Mouse (Mus musculus) lung, embryonic 15.5 days (tissue): ENCODE results near the gene Als2. TPM values are rescaled to one million over a fixed set of nuclear protein-coding genes. Genes with fewer than 3 reads are reported as not detected.

Experiments
- ATAC-seq: fragments of 200-750 bp; cut with Nextera tagmentation; 2 replicates; pipeline ENCODE4 v1.8.0; 2017; ENCODE audit warnings: moderate number of reproducible peaks, borderline replicate concordance; ENCODE audit not compliant: low FRiP score, low TSS enrichment; ENCODE audit errors: extremely low read depth
- H3K27ac ChIP-seq: fragments of 300-500 bp; sonication (generic); 2 replicates; pipeline ENCODE4 v1.5.1; 2015; ENCODE audit warnings: moderate library complexity, mild to moderate bottlenecking, inconsistent platforms
- H3K27me3 ChIP-seq: fragments of 300-500 bp; sonication (generic); 2 replicates; pipeline ENCODE4 v1.6.1; 2015; ENCODE audit warnings: inconsistent platforms
- H3K36me3 ChIP-seq: fragments of 300-500 bp; sonication (generic); 2 replicates; pipeline ENCODE4 v1.6.1; 2015; ENCODE audit warnings: inconsistent platforms
- H3K4me1 ChIP-seq: fragments of 300-500 bp; sonication (generic); 2 replicates; pipeline ENCODE4 v1.6.1; 2015; ENCODE audit warnings: inconsistent platforms
- H3K4me2 ChIP-seq: fragments of 300-500 bp; sonication (generic); 2 replicates; pipeline ENCODE4 v1.6.1; 2015; ENCODE audit warnings: inconsistent platforms, mild to moderate bottlenecking, moderate library complexity
- H3K4me3 ChIP-seq: fragments of 300-500 bp; sonication (generic); 2 replicates; pipeline ENCODE4 v1.5.1; 2015; ENCODE audit warnings: mild to moderate bottlenecking, inconsistent platforms
- H3K9ac ChIP-seq: fragments of 300-500 bp; sonication (generic); 2 replicates; pipeline ENCODE4 v1.6.1; 2015; ENCODE audit warnings: inconsistent platforms
- H3K9me3 ChIP-seq: fragments of 300-500 bp; sonication (generic); 2 replicates; pipeline ENCODE4 v1.6.1; 2016; ENCODE audit warnings: inconsistent platforms
- WGBS: fragments of 180-500 bp; shearing (Covaris S2); methylation state at CpG from one replicate; pipeline ENCODE4 v1.1.7; 2015; 5-methylcytosine and 5-hydroxymethylcytosine counted together
- polyA plus RNA-seq: library from polyadenylated mRNA; unstranded; fragments of >200 nt; fragmentation: Nextera tagmentation; extraction: Ambion mirVana; gene quantifications from 2 replicates; pipeline ENCODE4 v1.2.1, GENCODE M21; 2015

Als2 gene
- polyA plus RNA-seq, 1 experiment from 2014 or later = 10.7 TPM

DNA sequence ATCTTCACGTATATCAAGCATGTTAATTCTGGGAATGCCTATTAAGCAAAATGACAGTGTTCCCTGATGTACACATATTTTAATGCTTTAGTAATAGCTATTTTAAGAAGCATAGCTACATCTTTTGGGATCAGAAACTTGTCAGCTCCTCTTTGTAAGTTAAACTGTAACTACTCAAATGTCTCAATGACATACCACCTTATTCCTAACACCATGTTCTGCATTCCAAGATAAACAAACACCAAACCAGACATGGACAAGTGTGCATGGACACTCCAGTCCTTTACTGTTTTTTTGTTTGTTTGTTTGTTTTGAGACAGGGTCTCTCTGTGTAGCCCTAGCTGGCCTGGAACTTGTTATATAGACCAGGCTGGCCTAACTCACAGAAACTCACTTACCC is 28.7 kb downstream of the Als2 start:
- Histone ChIP-seq H3K4me1 (no peaks in the 10 kb centered on the region), H3K27ac (no peak overlapping the region), H3K4me3 (no peak overlapping the region), H3K9ac (no peak overlapping the region), H3K9me3 (no peaks in the 10 kb centered on the region), H3K36me3 (0 out of 2 replicates have a peak, but pooled peaks cover 12% of the 10 kb centered on the region), H3K27me3 (no peaks in the 10 kb centered on the region), H3K4me2 (no peak overlapping the region)
- 88% methylated on average over 1 of the region's 1 CpGs for WGBS
- ATAC-seq = no peak

DNA sequence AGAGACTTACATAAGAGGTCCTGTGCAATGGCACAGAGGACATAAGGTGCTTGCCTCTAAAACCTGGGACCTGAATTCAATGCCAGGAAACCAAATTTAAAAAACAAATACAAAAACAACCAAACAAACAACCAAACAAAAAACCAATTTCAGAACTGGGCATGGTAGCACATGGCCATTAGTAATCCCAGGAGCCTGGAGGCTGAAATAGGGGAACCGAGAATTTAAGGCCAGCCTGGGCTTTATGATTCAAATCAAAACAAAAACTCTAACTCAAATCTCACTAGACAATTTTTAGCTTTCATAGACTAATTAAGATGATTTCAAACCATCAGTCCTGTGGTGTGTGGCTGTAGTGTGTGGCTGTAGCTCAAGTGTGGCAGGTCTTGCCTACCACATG is 32.5 kb downstream of the Als2 start:
- Histone ChIP-seq H3K36me3 (0 out of 2 replicates have a peak, but pooled peaks cover 11% of the 10 kb centered on the region), H3K27me3 (no peaks in the 10 kb centered on the region), H3K4me1 (no peaks in the 10 kb centered on the region), H3K27ac (no peak overlapping the region), H3K4me2 (no peak overlapping the region), H3K9me3 (no peaks in the 10 kb centered on the region), H3K4me3 (no peak overlapping the region), H3K9ac (no peak overlapping the region)
- no peak for ATAC-seq
- WGBS = 77% methylated on average over 1 of the region's 1 CpGs

DNA sequence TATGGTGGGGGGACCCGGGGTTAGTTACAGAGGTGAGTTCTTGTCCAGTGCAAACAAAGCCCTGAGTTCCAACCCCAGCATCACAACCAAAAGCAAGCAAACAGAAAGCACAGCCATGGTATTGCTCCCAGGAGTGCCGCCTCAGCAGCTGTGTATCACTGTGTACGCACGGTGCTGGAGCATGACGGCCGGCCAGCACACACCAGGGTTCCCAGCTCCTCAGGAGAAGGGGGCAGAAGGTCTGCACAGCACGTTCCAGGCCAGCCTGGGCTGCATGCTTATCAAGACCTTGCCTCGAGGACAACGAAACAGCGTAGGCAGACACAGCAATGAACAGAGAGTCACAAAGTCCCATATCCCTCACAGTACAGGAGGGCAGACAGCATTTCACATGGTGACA is 34.7 kb downstream of the Als2 start:
- H3K4me2 ChIP-seq = no peak overlapping the region
- WGBS = 86% methylated on average over 10 of the region's 10 CpGs

DNA sequence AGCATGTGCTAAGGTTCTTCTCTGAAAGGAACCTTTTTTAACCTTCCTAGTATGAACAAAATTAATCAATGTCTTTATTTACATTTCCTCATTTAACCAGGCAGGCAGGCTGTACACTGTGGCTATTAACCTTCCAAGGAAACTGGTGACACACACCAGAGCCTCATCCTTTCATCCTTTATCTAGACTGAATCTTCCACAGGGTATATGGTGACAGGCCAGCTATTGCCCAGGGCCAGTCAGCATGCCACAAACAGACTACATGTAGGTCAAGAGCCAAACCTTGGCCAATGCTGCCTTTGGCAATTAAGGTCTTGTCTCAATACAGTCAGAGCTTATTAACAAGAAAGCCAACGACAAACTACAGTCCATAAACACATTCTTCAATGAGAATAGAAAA is 35.5 kb downstream of the Als2 start:
- no peaks in the 10 kb centered on the region for H3K4me1 ChIP-seq
- 80% methylated on average over 1 of the region's 1 CpGs for WGBS
- no peak overlapping the region for H3K27ac ChIP-seq
- no peak overlapping the region for H3K4me3 ChIP-seq
- H3K9ac ChIP-seq = no peak overlapping the region
- H3K27me3 ChIP-seq = no peaks in the 10 kb centered on the region
- H3K9me3 ChIP-seq = no peaks in the 10 kb centered on the region
- no peak for ATAC-seq
- H3K36me3 ChIP-seq = 0 out of 2 replicates have a peak, but pooled peaks cover 3% of the 10 kb centered on the region
- H3K4me2 ChIP-seq = no peak overlapping the region

More for the DNA sequence above, 34.7 kb downstream of the Als2 start:
- H3K27me3 ChIP-seq = no peaks in the 10 kb centered on the region
- no peak overlapping the region for H3K4me3 ChIP-seq
- H3K36me3 ChIP-seq = 0 out of 2 replicates have a peak, but pooled peaks cover 3% of the 10 kb centered on the region
- no peaks in the 10 kb centered on the region for H3K4me1 ChIP-seq
- H3K9ac ChIP-seq = no peak overlapping the region
- H3K9me3 ChIP-seq = no peaks in the 10 kb centered on the region
- no peak overlapping the region for H3K27ac ChIP-seq
- ATAC-seq = no peak

DNA sequence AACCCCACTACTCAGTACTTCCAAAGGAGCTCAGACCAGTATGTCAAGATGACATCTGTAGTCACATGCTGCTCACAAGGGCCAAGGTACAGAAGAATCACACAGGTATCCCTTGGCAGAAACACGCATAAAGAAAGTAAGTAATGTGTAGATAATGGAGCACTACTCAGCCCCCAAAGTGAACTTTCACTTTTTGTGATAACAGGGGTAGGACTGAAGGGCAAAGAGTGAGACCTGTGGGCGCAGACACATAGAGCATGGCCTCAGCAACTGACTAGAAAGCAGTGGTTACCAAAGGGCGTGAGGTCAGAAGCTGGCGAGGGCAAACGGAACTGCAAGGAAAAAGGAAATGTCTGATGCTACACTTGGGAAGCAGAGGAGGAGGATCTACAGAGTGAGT is 36.1 kb downstream of the Als2 start:
- H3K4me3 ChIP-seq = no peak overlapping the region
- H3K27me3 ChIP-seq = no peaks in the 10 kb centered on the region
- peaks cover 6% of the 10 kb centered on the region for H3K36me3 ChIP-seq
- ATAC-seq = no peak
- H3K27ac ChIP-seq = no peak overlapping the region
- 79% methylated on average over 5 of the region's 5 CpGs for WGBS
- H3K9ac ChIP-seq = no peak overlapping the region
- H3K4me2 ChIP-seq = no peak overlapping the region
- no peaks in the 10 kb centered on the region for H3K9me3 ChIP-seq
- no peaks in the 10 kb centered on the region for H3K4me1 ChIP-seq

DNA sequence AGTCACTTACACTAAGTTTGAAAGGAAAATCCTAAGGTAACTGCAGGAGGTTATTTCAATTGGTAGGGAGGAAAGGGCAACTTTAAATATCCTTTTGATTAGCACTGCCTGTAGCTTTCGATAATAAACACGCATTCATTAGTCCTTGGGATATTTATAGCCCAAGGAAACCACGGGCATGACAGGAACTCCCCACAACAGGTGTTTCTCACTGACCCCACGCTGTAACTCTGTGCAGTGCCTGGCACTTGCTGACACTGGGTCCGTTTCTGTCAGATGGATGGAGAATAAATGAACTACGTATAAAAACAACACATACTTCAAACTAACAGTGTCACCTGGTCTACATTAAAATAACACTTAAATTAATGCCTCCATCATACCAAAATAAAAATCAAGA is 42.1 kb downstream of the Als2 start:
- WGBS = 39% methylated on average over 6 of the region's 6 CpGs
- Histone ChIP-seq H3K4me1 (no peaks in the 10 kb centered on the region), H3K36me3 (peaks cover 32% of the 10 kb centered on the region), H3K9me3 (no peaks in the 10 kb centered on the region), H3K27me3 (no peaks in the 10 kb centered on the region), H3K4me3 (no peak overlapping the region), H3K27ac (no peak overlapping the region), H3K4me2 (no peak overlapping the region), H3K9ac (no peak overlapping the region)
- ATAC-seq = no peak

DNA sequence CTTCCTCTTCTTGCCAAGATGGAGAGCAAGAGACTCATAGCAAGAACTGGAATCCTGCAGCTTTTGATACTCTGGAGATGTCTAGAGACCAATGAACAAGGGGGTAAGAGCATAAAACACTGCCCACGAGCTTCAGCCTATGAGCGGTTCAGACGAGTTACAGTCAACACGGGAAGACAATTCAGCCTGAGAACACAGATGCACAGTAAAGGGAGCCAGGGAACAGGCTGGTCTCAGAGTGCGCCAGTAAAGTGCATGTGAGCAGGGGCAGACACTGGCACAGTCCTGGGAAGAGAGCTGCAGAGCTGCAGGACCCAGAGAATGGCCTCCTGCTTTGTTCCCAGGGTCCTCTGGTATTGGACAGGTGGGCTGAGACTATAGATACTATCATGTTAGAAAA is 49.2 kb downstream of the Als2 start:
- ATAC-seq = no peak
- 82% methylated on average over 5 of the region's 5 CpGs for WGBS
- Histone ChIP-seq H3K4me1 (no peaks in the 10 kb centered on the region), H3K36me3 (peaks cover 26% of the 10 kb centered on the region; the same call in 1 of the 2 replicates), H3K27ac (no peak overlapping the region), H3K4me3 (no peak overlapping the region), H3K9me3 (no peaks in the 10 kb centered on the region), H3K27me3 (no peaks in the 10 kb centered on the region), H3K4me2 (no peak overlapping the region), H3K9ac (no peak overlapping the region)

DNA sequence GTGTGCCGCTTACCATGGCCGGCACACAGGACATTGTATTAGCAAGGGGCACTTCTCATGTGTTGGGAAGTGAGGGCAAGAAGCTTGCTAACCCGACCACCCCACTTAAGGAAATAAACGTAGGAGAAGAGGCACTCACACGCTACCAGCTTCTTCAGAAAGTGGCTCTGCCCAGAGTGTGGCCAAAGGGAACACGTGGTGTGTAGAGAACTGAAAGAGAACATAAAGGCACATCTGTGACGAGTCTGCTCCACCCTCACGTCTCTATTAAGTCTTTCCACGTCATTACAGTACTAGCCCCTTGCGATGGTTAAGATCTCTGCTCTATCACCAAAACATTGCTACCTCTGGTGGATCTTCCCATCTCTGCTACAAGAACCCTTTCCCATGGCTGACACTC is 50.7 kb downstream of the Als2 start:
- Histone ChIP-seq H3K4me1 (no peaks in the 10 kb centered on the region), H3K9me3 (no peaks in the 10 kb centered on the region), H3K4me3 (no peak overlapping the region), H3K27ac (no peak overlapping the region), H3K36me3 (peaks cover 21% of the 10 kb centered on the region; the same call in 1 of the 2 replicates), H3K27me3 (no peaks in the 10 kb centered on the region), H3K9ac (no peak overlapping the region), H3K4me2 (no peak overlapping the region)
- no peak for ATAC-seq
- 80% methylated on average over 10 of the region's 10 CpGs for WGBS

DNA sequence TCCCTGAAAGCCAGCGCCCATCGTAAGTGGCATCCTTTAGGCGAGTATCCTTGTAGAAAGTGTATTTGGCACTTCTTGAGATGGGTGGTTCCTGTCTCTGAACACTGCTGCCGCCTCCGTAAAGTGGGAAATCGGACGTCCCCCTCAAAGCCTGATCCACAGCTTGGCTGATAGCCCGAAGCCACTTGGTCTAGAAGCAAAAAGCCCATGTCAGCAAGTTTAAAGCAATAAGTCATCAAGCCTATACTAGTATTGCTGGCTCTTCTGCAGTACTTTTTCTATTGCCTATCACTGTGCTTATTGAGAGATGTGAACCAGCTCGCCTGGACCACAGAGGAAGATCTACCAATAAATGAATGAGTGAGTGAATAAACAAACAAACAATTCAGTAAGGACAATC is 51.6 kb downstream of the Als2 start:
- Histone ChIP-seq H3K27me3 (no peaks in the 10 kb centered on the region), H3K4me1 (no peaks in the 10 kb centered on the region), H3K9ac (no peak overlapping the region), H3K27ac (no peak overlapping the region), H3K4me3 (no peak overlapping the region), H3K4me2 (no peak overlapping the region), H3K36me3 (peaks cover 14% of the 10 kb centered on the region; the same call in 1 of the 2 replicates), H3K9me3 (no peaks in the 10 kb centered on the region)
- 71% methylated on average over 9 of the region's 9 CpGs for WGBS
- no peak for ATAC-seq

DNA sequence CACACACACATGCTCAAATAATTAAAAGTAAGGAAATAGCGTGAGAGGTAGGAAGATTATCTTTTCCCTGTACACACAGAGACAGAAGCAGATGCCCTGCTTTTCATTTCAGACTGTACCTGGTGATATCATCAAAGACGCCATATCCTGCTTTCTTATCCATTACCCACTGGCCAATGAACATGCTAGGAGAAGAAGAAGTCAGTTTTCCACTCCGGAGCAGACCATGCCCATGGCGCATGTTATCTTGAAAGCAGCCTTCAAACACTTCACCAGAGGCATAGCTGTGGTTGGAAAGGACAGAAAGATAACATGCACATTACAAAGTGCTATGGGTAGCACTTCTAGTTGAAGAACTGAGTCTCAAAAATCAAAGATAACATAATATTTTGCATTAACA is 54.0 kb downstream of the Als2 start:
- H3K4me2 ChIP-seq = no peak overlapping the region
- peaks cover 24% of the 10 kb centered on the region for H3K36me3 ChIP-seq
- H3K9me3 ChIP-seq = no peaks in the 10 kb centered on the region
- WGBS = 90% methylated on average over 4 of the region's 4 CpGs
- ATAC-seq = no peak
- H3K9ac ChIP-seq = no peak overlapping the region
- H3K4me1 ChIP-seq = no peaks in the 10 kb centered on the region
- H3K4me3 ChIP-seq = no peak overlapping the region
- H3K27me3 ChIP-seq = no peaks in the 10 kb centered on the region
- no peak overlapping the region for H3K27ac ChIP-seq

DNA sequence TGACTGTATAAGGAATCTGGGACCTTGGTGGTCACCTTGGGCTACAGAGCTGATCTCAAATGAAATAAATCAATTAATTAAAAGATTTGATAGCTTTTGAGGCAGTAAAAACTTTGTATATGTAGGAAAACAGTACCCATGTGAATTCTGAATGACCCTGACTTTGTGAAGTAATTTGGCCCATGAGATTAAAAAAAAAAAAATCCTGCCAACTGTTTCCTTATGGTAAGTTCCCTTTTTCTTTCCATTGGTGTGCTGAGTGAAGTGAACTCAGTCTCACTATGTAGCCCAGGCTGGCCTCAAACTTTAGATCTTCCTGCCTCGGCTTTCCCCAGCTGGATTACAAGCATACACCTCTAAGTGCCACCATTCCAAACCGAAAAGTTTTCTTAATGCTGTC is 54.7 kb downstream of the Als2 start:
- no peak overlapping the region for H3K27ac ChIP-seq
- no peak overlapping the region for H3K9ac ChIP-seq
- H3K27me3 ChIP-seq = no peaks in the 10 kb centered on the region
- ATAC-seq = no peak
- H3K36me3 ChIP-seq = peaks cover 30% of the 10 kb centered on the region
- H3K4me2 ChIP-seq = no peak overlapping the region
- no peaks in the 10 kb centered on the region for H3K4me1 ChIP-seq
- H3K9me3 ChIP-seq = no peaks in the 10 kb centered on the region
- no peak overlapping the region for H3K4me3 ChIP-seq
- WGBS = 90% methylated on average over 2 of the region's 2 CpGs

DNA sequence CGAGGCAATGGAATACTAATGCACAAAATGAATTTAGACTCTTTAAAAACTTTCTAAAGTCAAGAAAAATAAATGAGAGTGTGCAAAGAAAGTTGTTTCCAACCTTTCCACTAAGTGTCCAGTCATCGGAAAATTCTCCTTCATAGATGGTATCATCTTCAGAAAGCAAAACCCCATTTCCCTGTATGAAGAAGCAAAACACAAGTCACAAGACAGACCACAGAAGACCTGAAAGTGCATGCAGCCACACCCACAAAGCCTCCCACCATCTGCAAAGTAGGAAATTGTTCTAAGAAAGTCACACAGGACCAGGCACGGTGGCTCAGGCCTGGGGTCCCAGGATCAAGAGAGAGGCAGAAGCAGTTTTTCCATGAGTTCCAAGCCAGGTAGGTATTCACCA is 57.0 kb downstream of the Als2 start:
- 83% methylated on average over 3 of the region's 3 CpGs for WGBS
- no peaks in the 10 kb centered on the region for H3K4me1 ChIP-seq

DNA sequence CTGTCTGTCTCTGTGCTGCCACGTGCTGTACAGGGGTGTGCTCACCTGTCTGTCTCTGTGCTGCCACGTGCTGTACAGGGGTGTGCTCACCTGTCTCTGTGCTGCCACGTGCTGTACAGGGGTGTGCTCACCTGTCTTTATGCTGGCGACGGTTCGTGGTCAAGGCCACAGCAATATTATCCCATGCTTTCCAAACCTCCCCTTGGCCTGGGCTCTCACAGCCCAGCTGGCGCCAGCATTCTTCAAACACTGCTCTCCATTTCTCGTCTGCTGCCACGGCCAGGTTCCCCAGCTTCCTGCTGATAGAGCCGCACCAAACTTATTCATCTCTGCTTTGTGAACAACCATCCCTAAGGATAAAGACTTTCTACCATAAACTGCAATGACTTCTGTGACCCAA is 58.6 kb downstream of the Als2 start:
- ATAC-seq = no peak
- H3K9me3 ChIP-seq = no peaks in the 10 kb centered on the region
- no peak overlapping the region for H3K4me3 ChIP-seq
- H3K4me2 ChIP-seq = no peak overlapping the region
- WGBS = 90% methylated on average over 10 of the region's 10 CpGs
- H3K4me1 ChIP-seq = no peaks in the 10 kb centered on the region
- no peak overlapping the region for H3K27ac ChIP-seq
- peaks cover 30% of the 10 kb centered on the region for H3K36me3 ChIP-seq
- H3K27me3 ChIP-seq = no peaks in the 10 kb centered on the region
- no peak overlapping the region for H3K9ac ChIP-seq

More for the DNA sequence above, 57.0 kb downstream of the Als2 start:
- Histone ChIP-seq H3K4me3 (no peak overlapping the region), H3K9me3 (no peaks in the 10 kb centered on the region), H3K36me3 (peaks cover 31% of the 10 kb centered on the region), H3K4me2 (no peak overlapping the region), H3K27me3 (no peaks in the 10 kb centered on the region), H3K27ac (no peak overlapping the region), H3K9ac (no peak overlapping the region)
- no peak for ATAC-seq
